Mouse (Mus musculus): ENCODE data around the gene Pnrc1.

Gene Pnrc1

DNA sequence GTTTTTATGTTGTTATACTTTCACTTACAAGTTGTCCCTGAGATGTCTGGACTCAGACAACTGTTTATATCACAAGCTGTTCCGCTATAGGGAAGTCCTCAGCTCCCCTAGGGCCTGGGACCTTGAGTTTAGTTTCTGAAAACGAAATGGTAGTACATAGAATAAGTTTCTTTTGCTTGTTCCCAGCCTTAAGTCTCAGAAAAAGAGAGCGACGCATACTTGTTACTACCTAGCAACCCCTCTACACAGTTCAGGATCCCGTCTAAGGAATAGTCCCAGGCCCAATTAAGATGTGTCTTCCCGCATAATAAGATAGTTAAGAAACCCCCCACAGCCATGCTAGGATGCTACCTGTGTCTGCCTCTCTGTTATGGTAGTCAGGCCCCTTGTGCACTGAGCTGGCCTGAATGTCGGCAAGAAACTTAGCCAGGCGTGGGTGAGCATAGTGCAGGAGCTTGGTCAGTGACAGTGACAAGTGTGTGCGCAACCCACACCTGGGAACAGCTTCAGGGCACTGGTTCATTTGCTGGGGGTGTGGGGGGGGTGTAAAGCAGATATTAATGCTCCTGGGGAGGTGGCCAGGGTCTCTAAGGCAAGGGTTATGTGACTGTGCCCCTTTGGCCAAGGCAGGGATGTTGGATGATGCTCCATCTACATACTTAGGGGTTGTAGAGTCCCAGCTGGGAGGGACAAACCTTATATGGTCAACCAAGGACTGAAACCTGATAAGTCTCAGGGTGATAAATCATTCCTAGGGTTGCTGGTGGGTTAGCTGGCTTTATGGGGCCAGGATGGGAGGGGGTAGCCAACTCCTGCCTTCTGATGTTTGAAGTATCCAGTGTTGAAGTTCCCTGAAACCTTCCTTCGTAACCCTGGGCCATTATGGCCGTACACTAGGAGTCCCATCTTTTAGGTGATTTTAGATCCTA, 19.3 kb downstream of the Pnrc1 start:
- DNase-seq (ENCODE audit: low read depth in 1 of 2, low spot score in 2 of 2): no peak

DNA sequence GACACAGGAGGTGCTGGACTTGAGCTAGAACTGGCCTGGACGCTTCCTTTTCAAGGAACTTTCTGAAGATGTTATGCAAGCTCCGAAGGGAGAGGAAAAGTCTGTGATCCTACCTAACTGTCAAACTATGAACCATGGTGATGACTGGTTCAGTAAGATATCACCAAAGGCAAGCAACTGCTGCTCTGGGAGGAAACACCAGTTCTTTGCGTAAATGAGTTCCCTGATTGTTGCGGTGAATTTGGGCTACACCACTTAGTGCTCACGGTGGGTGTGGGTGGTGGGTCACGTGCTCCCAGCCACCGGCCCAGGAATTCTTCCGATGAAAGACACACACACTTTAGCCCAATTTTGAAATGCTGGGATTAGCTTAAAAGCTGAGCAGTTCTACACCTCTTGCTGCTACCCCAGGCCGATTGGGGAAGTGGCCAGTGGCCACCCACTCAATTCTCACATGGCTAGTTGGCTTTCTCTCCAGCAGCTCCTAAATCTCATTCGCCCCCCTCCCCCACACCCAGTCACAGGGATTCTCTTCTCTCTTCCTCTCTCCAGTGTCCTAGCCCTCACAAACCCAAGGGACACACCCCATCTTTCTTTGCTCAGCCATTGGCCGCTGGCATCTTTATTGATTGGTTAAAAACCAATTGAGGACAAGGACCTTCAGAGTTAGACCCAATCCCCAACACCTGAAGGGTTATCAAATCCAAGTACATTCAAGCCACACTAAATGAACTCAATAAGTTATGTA, 24.8 kb downstream of the Pnrc1 start:
- DNase-seq (ENCODE audit: low read depth in 1 of 2, low spot score in 2 of 2): no peak

GRCm38 (mm10) chr4:33262897-33263296, 27.1 kb downstream of the Pnrc1 start:
- no peak for DNase-seq (ENCODE audit: low read depth in 1 of 2, low spot score in 2 of 2)

GRCm38 (mm10) chr4:33261311-33261753, 28.6 kb downstream of the Pnrc1 start:
- no peak for DNase-seq (ENCODE audit: low read depth in 1 of 2, low spot score in 2 of 2)

DNA sequence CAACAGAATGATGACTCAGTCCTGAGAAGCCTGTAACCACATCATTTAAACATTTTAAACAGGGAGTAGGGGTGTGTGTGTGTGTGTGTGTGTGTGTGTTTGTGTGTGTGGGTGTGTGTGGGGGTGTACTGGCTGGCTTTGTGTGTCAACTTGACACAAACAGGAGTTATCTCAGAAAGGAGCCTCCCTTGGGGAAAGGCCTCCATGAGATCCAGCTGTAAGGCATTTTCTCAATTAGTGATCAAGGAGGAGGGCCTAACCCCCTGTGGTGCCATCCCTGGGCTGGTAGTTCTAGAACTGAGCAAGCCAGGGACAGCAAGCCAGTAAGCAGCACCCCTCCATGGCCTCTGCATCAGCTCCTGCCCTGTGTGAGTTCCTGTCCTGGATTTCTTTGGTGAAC, 29.7 kb downstream of the Pnrc1 start:
- no peak for DNase-seq (ENCODE audit: low read depth in 1 of 2, low spot score in 2 of 2)

DNA sequence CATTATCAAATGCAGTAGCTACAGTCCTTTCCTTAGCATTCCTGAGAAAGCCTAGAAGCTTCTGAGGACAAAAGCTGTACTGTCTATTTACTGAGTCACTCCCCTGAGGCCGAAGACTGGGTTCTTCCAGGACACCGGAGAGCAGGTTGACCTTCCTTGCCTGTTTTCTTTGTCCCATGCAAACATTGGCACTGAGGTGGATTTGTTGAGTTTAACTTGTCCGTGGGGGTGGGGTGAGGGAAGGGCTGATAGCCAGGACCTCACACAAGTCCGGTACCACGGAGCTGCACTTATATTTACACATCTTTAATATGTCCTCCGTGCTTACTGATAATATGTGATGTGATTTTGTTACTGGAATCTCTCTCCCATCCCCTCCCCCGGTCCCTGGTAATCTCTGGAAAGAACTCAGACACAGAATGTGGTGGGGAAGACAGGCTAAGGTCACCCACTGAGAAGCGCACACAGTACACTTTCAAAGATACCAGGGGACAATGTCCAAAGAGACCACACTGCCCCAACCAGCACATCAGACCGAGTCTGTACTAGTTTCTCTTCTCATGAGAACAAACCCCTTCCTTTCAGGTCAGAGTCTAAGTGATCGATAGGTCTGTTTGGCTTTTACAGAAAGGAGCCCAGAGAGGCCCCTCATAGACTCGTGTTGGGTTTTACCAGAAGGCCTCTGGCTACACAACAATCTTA, 32.5 kb downstream of the Pnrc1 start:
- DNase-seq (ENCODE audit: low read depth in 1 of 2, low spot score in 2 of 2): no peak

DNA sequence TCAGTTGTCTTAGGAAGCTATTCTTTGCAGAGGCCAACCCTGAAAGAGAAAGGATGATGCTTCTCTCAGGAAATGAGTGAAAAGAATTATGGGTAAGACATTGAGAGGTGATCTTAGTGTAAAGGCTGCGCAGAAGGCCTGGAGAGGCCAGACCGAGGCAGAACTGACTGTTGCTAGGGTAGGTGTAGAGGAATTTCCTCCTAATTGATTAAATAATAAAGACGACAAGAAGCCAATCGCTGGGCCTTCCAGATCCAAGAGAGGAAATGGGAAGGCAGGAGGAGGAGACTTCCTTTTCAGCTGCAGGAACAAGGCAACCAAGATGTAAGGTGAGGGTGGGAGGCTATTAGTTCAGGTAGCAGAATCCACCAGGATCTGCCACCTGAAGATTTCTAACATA, 35.3 kb downstream of the Pnrc1 start:
- no peak for DNase-seq (ENCODE audit: low read depth in 1 of 2, low spot score in 2 of 2)

- no peak for DNase-seq (ENCODE audit: low read depth in 1 of 2, low spot score in 2 of 2)
These were observed 39.1 kb downstream of the Pnrc1 start for GRCm38 (mm10) chr4:33250867-33251266.

GRCm38 (mm10) chr4:33249716-33250230, 40.2 kb downstream of the Pnrc1 start:
- no peak for DNase-seq (ENCODE audit: low read depth in 1 of 2, low spot score in 2 of 2)

DNA sequence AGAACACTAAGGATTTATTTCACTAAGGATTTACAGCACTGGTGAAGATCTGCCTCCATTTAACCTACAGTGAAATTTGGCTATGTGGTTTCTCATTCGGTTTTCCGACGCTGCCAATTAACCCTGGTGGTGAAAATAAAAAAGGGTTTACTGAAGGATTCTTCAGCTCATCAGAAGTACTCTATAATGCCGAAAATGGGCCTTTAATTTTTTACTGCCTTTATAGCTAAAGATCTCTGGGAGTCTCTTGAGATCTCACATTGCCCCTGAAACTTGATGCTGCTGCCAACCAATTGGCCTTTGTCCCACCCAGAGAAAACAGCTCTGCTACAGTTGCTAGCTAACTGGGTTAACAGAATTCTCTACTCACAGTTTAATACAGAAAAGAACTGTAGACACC, 41.0 kb downstream of the Pnrc1 start:
- DNase-seq (ENCODE audit: low read depth in 1 of 2, low spot score in 2 of 2): no peak

GRCm38 (mm10) chr4:33248062-33248889, 41.7 kb downstream of the Pnrc1 start:
- DNase-seq (ENCODE audit: low read depth in 1 of 2, low spot score in 2 of 2): peak; percentile 96 to 99

DNA sequence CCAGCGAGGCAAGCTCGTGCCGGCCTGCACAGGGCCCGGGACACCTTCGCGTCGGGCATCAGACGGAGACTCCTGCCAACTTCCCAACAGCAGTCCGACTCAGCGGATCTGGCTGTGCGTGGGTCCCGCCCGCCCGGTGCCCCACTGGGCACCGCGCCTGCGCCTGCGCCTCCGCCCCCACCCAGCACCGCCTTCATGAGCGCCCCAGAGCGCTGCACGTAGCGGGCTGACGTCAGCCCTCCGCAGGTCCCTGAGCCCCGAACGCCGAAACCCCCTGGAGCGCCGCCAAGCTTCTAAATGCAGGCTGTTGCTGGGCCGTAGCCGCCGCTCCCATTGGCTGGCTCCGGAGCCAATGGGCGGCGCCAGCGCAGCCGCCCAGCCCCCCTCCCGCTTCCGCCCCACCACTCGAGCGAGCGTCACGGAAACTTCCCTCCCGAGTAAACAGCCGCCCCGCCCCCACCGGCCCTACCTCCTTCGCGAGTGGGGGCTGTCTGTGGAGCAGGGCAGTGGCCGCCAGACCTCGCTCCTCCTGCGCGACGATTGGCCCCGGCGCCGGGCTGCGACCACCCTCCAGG, 42.4 kb downstream of the Pnrc1 start:
- DNase-seq (ENCODE audit: low read depth in 1 of 2, low spot score in 2 of 2): peak; percentile 97

- no peak for DNase-seq (ENCODE audit: low read depth in 1 of 2, low spot score in 2 of 2)
These were observed 44.0 kb downstream of the Pnrc1 start for GRCm38 (mm10) chr4:33245853-33246395.

DNA sequence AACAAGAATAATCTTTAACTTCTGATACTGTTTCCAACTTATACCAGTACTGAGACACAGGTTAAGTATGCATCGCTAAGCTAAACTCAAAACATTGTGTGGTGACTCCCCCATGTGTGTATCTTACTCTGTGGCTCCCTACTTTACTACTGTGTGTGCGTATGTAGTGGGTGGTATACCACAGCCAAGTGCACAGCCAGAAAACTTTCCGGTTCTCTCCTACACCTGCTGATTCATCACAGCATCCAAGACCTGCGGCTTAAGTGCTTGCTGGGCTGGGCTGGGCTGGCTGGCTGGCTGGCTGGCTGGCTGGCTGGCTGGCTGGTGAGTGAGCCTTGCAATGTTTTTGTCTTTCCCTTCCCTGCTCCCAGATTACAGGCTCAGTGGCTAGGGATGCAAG, 46.0 kb downstream of the Pnrc1 start:
- no peak for DNase-seq (ENCODE audit: low read depth in 1 of 2, low spot score in 2 of 2)

- DNase-seq (ENCODE audit: low read depth in 1 of 2, low spot score in 2 of 2): no peak
These were observed 46.8 kb downstream of the Pnrc1 start for GRCm38 (mm10) chr4:33243016-33243758.

GRCm38 (mm10) chr4:33242536-33242935, 47.4 kb downstream of the Pnrc1 start:
- no peak for DNase-seq (ENCODE audit: low read depth in 1 of 2, low spot score in 2 of 2)

- no peak for DNase-seq (ENCODE audit: low read depth in 1 of 2, low spot score in 2 of 2)
These were observed 59.1 kb downstream of the Pnrc1 start for GRCm38 (mm10) chr4:33230881-33231280.

DNA sequence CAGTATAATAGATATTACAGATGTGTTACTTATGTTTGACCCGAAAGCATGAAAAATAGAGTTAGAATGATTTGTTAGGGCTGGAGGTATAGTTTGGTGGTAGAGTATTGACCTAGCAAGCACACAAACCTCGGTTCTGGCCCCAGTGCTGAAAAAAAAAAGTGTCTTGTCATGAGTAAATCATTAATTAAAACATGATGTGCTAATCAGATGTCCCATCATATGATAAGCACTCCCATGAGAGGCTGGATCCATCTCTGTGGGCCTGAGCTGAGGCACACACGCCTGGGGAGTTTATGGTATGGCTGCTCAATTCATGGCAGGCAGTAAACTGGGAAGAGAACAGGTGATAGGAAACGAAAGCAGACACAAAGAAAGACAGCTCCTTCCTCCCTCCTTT, 60.3 kb downstream of the Pnrc1 start:
- no peak for DNase-seq (ENCODE audit: low read depth in 1 of 2, low spot score in 2 of 2)

- DNase-seq (ENCODE audit: low read depth in 1 of 2, low spot score in 2 of 2): no peak
These were observed 62.8 kb downstream of the Pnrc1 start for GRCm38 (mm10) chr4:33227164-33227563.
